Mouse (Mus musculus) kidney, adult 8-10 months (tissue): ENCODE measurements around the gene Cyp2d10.
"Not testable (repeated sequence)": the region's sequence is repeated elsewhere in the genome, so short reads cannot be mapped to it uniquely, and the experiment has no call there.

Source experiments
- DNase-seq, 2 experiments: peaks; one replicate each; pipeline ENCODE4 v3.0.0; 2022

Cyp2d10 gene

DNA sequence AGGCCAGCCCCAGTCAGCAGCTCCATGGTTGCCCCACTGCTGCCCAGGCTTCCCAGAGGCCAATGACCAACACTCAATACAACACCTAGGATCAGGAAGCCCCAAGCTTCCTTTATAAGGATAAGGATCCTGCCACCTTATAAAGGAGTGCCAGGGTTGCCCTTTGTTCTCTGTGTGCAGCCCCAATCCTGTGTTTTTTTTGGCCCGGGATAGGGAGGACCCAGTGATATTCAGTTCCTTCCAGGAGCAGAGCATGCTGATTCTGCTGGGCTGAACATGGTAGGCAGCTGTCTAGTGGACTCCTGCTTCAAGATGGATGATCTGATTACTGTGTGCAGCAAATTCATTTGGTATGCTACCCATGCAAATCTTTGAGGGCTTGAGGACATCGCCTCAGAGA, 13.1 kb downstream of the Cyp2d10 start, which contains the start of gene Cyp2d11:
Gene Cyp2d11 (minus strand): TSS at position 101 of the 400 bp plus-strand sequence.
- DNase-seq, result not testable (repeated sequence)

DNA sequence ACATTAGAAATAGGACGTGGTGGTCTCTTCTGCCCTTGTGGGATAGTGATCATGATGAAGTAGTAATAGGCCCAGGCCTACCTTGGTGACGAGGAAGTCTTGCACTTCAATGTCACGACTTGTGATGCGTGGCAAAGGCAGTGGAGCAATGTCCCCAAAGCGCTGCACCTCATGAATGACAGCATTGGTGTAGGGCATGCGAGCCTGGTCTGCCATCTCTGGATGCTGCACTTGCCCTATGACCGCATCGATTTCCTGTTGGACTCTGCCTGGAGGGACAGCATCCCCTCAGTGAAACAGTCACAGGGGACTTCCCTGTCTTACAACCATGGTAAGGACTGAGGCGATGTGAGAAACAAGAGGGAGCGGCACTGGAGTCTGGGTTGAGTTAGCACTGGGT, 17.1 kb downstream of the Cyp2d10 start:
- not testable (repeated sequence) for DNase-seq

GRCm38 (mm10) chr15:82385729-82386128, 21.3 kb downstream of the Cyp2d10 start:
- no peak for DNase-seq

DNA sequence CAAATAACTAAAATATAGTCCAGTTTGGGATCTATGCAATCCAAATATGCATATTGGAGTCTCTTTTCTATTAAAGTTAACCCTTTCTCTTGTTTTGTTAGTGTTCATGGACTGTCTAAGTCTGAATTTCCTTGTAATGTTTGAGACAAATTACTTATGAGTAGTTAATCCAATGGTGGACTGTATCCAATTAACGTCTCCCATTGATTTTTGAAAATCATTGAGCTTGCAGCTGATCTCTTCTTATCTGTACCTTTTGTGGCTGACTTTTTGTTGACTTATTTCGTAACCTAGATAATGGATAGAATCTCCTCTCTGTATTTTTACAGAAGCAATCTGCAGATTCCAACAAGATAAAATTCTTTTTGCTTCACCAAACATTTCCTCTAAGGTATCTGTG, 24.6 kb downstream of the Cyp2d10 start:
- DNase-seq, result no peak

- no peak for DNase-seq
Observed at GRCm38 (mm10) chr15:82380714-82381062, 26.3 kb downstream of the Cyp2d10 start.

GRCm38 (mm10) chr15:82379871-82380713, 26.9 kb downstream of the Cyp2d10 start, which contains the start of gene Cyp2d22:
Gene Cyp2d22, minus strand, starts transcription at chr15:82380260.
- peak; percentile 68 to 72 for DNase-seq

GRCm38 (mm10) chr15:82379511-82379870, 27.5 kb downstream of the Cyp2d10 start:
- peak in 1 of 2 experiments; percentile 45 for DNase-seq

- DNase-seq, result no peak
Observed at GRCm38 (mm10) chr15:82378261-82379180, 28.5 kb downstream of the Cyp2d10 start.

GRCm38 (mm10) chr15:82377701-82378100, 29.3 kb downstream of the Cyp2d10 start:
- DNase-seq, result no peak

- peak; percentile 51 to 68 for DNase-seq
Observed at GRCm38 (mm10) chr15:82376393-82377138, 30.4 kb downstream of the Cyp2d10 start.

DNA sequence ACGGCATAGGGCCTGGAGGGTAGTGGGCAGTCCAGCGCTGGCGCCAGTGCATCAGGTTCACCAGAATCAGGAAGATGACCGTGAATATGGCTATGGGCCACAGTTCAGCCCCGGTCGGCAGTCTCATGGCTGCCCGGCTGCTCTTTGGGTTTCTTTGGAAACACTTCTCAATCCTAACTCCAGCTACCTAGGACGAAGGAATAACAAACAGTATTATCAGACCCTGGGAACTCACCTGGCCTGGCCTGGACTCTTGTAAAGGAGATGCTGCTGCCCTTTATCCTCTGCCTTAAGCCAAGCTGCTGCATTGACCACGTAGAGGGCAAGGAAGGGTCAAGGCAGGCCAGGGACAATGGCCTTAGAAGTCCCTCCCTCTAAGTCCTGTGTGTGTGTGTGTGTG, 31.1 kb downstream of the Cyp2d10 start:
- no peak for DNase-seq

DNA sequence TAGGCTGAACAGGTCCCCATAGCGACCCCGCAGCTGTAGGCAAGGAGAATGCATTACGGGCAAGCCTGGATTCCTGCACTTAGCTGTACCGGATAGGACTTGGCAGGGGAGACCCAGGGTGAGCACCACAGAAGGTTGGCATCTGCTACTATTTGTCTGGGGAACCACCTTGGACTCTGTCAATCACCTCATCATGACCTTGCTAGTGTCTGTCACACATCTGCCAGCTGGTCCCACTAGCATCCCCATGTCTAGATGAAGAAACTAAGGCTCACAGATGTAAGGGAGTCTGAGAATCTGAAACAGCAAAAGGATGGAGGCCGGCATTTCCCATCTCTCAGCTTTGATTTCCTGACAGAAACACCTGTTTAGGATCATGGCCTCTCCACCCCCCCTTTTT, 32.6 kb downstream of the Cyp2d10 start:
- DNase-seq, result no peak

DNA sequence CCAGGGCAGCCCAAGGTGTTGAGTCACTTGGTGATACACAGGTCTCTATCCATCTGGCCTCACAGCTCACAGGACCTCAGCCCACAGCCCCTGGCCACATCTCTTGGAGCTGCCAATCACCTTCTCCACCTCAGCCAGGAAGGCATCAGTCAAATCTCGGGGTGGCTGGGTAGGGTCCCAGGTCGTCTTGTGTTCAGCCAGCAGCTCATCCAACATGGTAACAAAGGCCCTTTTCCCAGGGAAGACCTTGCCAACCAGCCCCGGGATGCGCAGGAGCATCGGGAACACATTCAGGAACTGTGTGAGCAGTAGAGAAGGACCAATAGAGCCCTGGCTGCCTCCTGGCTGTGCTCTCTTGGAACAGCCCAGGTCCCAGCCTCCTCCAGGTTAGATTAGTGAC, 34.0 kb downstream of the Cyp2d10 start:
- no peak for DNase-seq

- no peak for DNase-seq
Observed at GRCm38 (mm10) chr15:82372446-82372845, 34.5 kb downstream of the Cyp2d10 start.

DNA sequence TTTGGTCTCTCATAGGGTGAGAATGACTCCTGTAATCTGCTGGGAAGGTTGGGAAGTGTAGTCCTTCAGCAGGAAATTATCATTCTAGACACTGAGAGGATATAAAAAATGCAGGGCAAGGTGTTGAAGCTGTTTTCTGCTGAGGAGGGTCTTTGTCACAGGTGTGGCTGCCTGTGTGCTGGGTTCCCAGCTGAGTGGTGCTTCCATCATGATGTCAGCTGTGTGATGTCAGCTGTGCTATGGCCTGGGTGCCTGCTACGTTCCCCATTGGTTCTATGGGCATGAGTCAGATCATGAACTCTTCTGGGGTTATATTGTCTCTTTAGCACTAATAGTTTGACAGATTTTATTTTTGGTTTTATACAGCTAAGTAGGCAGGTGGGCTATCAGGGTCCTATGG, 38.1 kb downstream of the Cyp2d10 start:
- DNase-seq, result peak in 1 of 2 experiments; percentile 0

GRCm38 (mm10) chr15:82368146-82368545, 38.8 kb downstream of the Cyp2d10 start:
- peak in 1 of 2 experiments; percentile 0 for DNase-seq

- DNase-seq, result peak in 1 of 2 experiments; percentile 1
Observed at GRCm38 (mm10) chr15:82364561-82364960, 42.4 kb downstream of the Cyp2d10 start.

DNA sequence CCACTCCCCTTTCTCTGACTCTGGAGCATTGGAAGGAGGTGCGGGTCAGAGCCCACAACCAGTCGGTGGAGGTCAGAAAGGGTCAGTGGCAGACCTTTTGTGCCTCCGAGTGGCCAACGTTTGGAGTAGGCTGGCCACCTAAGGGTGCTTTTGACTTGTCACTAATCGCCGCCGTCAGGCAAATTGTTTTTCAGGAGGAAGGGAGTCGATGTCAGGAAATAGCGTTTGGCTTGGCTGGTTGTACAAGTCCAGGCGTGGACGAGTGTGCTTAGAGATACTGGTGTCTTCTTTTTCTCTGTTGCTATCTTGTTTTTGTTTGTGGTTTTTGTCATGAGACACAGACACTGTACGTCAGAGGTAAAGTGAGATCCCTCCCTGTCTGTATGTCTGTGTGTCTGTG, 43.2 kb downstream of the Cyp2d10 start:
- DNase-seq, result peak in 1 of 2 experiments; percentile 0

DNA sequence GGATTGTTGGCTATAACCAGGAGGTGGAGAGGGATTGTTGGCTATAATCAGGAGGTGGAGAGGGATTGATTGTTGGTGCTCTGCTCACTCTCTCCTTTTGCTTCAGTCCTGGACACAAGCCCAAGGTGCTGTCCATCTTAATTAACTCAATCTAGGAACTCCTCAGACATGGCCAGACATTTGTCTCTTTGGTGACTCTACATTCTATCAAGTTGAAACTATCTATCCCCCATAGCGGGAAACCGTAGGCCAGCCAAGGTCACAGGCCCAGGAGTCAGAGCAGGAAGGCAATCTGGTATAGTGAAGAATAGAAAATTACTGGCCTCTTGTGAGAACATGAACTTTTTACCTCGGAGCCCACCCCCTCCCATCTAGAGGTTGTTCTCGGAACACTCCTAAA, 44.8 kb downstream of the Cyp2d10 start:
- peak in 1 of 2 experiments; percentile 25 for DNase-seq

- peak in 1 of 2 experiments; percentile 45 for DNase-seq
Observed at GRCm38 (mm10) chr15:82361459-82362018, 45.5 kb downstream of the Cyp2d10 start.

DNA sequence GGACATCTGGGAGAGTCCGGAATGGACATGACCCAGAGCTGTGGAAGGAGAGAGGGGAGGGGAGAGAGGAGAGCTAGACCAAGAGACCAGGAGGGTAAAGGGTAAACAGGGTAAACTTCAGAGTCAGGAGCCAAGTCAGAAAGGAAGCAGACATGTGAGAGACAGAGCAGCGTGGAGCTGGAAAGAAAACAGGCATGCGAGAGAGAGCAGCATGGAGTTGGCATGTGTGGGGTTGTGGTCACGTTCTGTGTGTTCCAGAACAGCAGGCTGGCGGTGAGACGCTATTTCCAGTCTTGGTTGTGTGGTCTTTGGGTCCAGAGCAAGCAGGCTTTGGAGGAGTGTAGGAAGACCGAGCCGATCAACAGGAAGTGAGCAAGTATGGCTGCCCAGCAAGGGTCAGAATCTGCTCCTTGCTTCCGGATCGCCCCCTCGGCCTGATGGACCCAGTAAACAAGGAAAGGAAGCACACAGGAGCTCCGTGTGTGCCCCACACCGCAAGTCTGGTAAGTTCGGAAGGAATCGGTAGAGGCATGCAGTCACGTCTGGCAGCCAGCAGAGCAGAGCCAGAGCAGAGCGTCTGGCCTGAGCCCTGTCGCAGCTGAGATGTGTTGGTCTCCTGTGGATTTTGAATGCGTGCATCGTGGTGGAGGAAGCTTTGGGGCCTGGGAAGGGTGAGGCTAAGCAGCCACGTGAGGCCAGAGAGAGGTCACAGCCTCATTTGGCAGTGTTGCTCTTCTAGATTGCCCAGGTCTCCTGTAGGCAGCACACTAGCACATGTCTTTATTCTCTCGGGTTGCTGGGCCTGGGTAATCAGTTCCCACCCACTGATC, 48.3 kb downstream of the Cyp2d10 start:
- peak; percentile 58 to 73 for DNase-seq
